Mouse (Mus musculus) retina, postnatal 1 day (tissue): ENCODE results near the gene Zfp966.
"Not testable (repeated sequence)": the region's sequence is repeated elsewhere in the genome, so short reads cannot be mapped to it uniquely, and the experiment has no call there.

Source experiments
- DNase-seq: peaks from one replicate; pipeline ENCODE4 v3.0.0-alpha.2; 2012

Zfp966 gene

DNA sequence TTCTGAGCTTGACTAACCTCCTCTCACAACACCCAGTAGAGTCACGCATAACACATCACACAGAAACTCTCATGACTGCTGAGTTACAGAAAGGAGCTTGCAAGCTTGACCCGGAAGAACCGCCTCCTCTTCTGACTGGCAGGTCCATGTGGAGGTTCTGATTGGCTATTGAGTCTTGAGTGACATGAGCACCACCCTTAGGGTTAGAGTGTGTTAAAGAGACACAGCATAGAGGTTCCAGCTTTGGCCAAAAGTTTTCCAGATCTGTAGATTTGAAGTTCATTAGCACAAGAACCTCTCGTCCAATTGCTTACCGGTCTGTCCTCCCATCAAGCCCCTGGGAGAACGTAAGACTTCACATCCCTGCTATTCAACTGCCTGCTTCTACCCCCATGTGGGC is at the start of gene Zfp966:
Gene Zfp966, minus strand, starts transcription at position 101 of the 400 bp plus-strand sequence.
- not testable (repeated sequence) for DNase-seq

DNA sequence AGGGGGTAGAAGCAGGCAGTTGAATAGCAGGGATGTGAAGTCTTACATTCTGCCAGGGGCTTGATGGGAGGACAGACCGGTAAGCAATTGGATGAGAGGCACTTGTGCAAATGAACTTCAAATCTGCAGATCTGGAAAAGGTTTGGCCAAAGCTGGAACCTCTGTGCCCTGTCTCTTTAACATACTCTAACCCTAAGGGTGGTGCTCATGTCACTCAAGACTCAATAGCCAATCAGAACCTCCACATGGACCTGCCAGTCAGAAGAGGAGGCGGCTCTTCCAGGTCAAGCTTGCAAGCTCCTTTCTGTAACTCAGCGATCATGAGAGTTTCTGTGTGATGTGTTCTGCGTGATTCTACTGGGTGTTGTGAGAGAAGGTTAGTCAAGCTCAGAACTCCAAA is 34.1 kb upstream of the Zfp966 start, which contains the start of gene Gm2026:
Gene Gm2026, plus strand, starts transcription at position 301 of the 400 bp plus-strand sequence.
- not testable (repeated sequence) for DNase-seq

DNA sequence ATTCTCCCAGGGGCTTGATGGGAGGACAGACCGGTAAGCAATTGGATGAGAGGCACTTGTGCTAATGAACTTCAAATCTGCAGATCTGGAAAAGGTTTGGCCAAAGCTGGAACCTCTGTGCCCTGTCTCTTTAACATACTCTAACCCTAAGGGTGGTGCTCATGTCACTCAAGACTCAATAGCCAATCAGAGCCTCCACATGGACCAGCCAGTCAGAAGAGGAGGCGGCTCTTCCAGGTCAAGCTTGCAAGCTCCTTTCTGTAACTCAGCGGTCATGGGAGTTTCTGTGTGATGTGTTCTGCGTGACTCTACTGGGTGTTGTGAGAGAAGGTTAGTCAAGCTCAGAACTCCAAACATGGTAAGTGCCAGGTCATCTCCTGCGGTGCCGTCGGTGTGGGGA is 61.9 kb downstream of the Zfp966 start, which contains the start of gene Gm6710:
Gene Gm6710, plus strand, starts transcription at position 196 of the 400 bp plus-strand sequence.
- DNase-seq: not testable (repeated sequence)
